Mouse (Mus musculus) heart, postnatal 0 days (tissue): Measurements from ENCODE around the gene Tmcc1. TPM values are rescaled to one million over a fixed set of nuclear protein-coding genes. Genes with fewer than 3 reads are reported as not detected.
A peak's percentile ranks its signal among the peaks of the same experiment; 100 is the strongest.
"Not testable (repeated sequence)": the region's sequence is repeated elsewhere in the genome, so short reads cannot be mapped to it uniquely, and the experiment has no call there.

ENCODE experiments used
- ATAC-seq: fragments of 200-750 bp; cut with Nextera tagmentation; 2 replicates; pipeline ENCODE4 v1.8.0; 2017; ENCODE audit warnings: low read depth, moderate number of reproducible peaks, moderate library complexity; ENCODE audit not compliant: insufficient read depth
- DNase-seq: peaks from one replicate; pipeline ENCODE4 v3.0.0-alpha.2; 2016; ENCODE audit warnings: low spot score
- H3K27ac ChIP-seq: fragments of 300-500 bp; sonication (generic); 2 replicates; pipeline ENCODE4 v1.5.1; 2014; ENCODE audit warnings: low read depth, mild to moderate bottlenecking
- H3K27me3 ChIP-seq: fragments of 300-500 bp; sonication (generic); 2 replicates; pipeline ENCODE4 v1.6.1; 2014; ENCODE audit warnings: low read length, mixed read lengths; ENCODE audit not compliant: control insufficient read depth, insufficient read depth
- H3K36me3 ChIP-seq: fragments of 300-500 bp; sonication (generic); replicated peaks from 2 replicates; pipeline ENCODE4 v1.6.1; 2014; ENCODE audit warnings: low read length, mixed read lengths; ENCODE audit not compliant: control insufficient read depth, insufficient read depth
- H3K4me1 ChIP-seq: fragments of 300-500 bp; sonication (generic); 2 replicates; pipeline ENCODE4 v1.6.1; 2014; ENCODE audit warnings: antibody characterized with exemption; ENCODE audit not compliant: control insufficient read depth, insufficient read depth
- H3K4me2 ChIP-seq: fragments of 300-500 bp; sonication (generic); 2 replicates; pipeline ENCODE4 v1.6.1; 2014; ENCODE audit warnings: low read depth, mild to moderate bottlenecking, low read length, moderate library complexity
- H3K4me3 ChIP-seq: fragments of 300-500 bp; sonication (generic); 2 replicates; pipeline ENCODE4 v1.5.1; 2014; ENCODE audit warnings: low read depth, low read length
- H3K9ac ChIP-seq: fragments of 300-500 bp; sonication (generic); replicated peaks from 2 replicates; pipeline ENCODE4 v1.6.1; 2014; ENCODE audit warnings: low read depth, low read length, mixed read lengths
- H3K9me3 ChIP-seq: fragments of 300-500 bp; sonication (generic); replicated peaks from 2 replicates; pipeline ENCODE4 v1.6.1; 2016; ENCODE audit warnings: low read length; ENCODE audit not compliant: control insufficient read depth
- CTCF ChIP-seq: IDR thresholded peaks from 2 replicates; pipeline ENCODE4 v1.5.1; 2016; ENCODE audit warnings: antibody characterized with exemption, control low read depth, low read depth
- EP300 ChIP-seq: IDR thresholded peaks from 2 replicates; pipeline ENCODE4 v1.6.1; 2016; ENCODE audit warnings: antibody characterized with exemption, low read depth
- WGBS: fragments of 180-500 bp; shearing (Covaris S2); extraction: QIAGEN DNeasy Blood & Tissue Kit; methylation state at CpG from one replicate; pipeline ENCODE4 v1.1.7; 2014; 5-methylcytosine and 5-hydroxymethylcytosine counted together
- polyA plus RNA-seq: library from polyadenylated mRNA; unstranded; fragments of >200 nt; fragmentation: Nextera tagmentation; extraction: Ambion mirVana; gene quantifications from 2 replicates; pipeline ENCODE4 v1.2.1, GENCODE M21; 2015
- total RNA-seq: library from RNA; depleted of rRNA; stranded (reverse); fragments of >200 nt; gene quantifications from 2 replicates; pipeline ENCODE4 v1.2.3, GENCODE M21; 2014; ENCODE audit warnings: low replicate concordance; rRNA removed

Tmcc1 gene
- total RNA-seq (21.1 and 26.9 TPM in 2 replicates), polyA plus RNA-seq (6.9 and 7.8 TPM in 2 replicates)

- DNase-seq (peak; percentile 88), ATAC-seq (peak; percentile 95)
- H3K9me3 ChIP-seq, result no peaks in the 10 kb centered on the region
- 2% methylated on average over 59 of the region's 68 CpGs for WGBS
- peak within 1 kb of the TSS; percentile 80 for H3K4me2 ChIP-seq
- peaks cover 3% of the 10 kb centered on the region; the same call in 1 of the 2 replicates for H3K4me1 ChIP-seq
- H3K9ac ChIP-seq, result peak within 1 kb of the TSS; percentile 92
- TF ChIP-seq CTCF (no peak), EP300 (no peak)
- H3K27ac ChIP-seq, result peak within 1 kb of the TSS; percentile 83
- H3K4me3 ChIP-seq, result peak within 1 kb of the TSS; percentile 90
- no peaks in the 10 kb centered on the region for H3K27me3 ChIP-seq
- H3K36me3 ChIP-seq, result no peaks in the 10 kb centered on the region
Measured at GRCm38 (mm10) chr6:116193394-116194393, at the start of gene Tmcc1. TSS of gene Tmcc1 (minus strand) at chr6:116193486.

DNA sequence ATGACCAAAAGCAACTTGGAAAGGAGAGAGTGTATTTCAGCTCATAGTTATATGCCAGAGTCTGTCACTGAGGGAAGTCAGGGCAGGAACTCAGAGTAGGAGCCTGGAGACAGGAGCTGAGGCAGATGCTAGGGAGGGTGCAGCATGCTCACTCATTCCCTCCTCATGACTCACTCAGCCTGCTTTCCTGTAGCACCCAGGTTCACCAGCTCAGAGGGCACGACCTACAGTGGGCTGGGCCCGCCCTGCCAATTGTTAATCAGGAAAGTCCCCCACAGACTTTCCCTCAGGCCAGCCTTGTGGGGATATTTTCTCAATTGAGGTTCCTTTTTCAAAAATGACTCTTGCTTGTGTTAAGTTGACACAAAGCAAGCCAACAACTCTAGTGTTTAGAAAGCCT lies 47.1 kb upstream of the Tmcc1 start:
- WGBS, result 65% methylated on average over 2 of the region's 2 CpGs
- no peaks in the 10 kb centered on the region for H3K4me1 ChIP-seq
- no peak overlapping the region for H3K27ac ChIP-seq
- no peak overlapping the region for H3K4me2 ChIP-seq
- TF ChIP-seq EP300, result no peak
- TF ChIP-seq CTCF, result no peak
- DNase-seq (no peak), ATAC-seq (no peak)
- peaks cover 79% of the 10 kb centered on the region for H3K36me3 ChIP-seq
- H3K4me3 ChIP-seq, result no peak overlapping the region
- H3K9ac ChIP-seq, result no peak overlapping the region
- no peaks in the 10 kb centered on the region for H3K27me3 ChIP-seq
- H3K9me3 ChIP-seq, result no peaks in the 10 kb centered on the region

- no peak overlapping the region for H3K4me3 ChIP-seq
- no peak overlapping the region for H3K27ac ChIP-seq
- DNase-seq, result no peak
- H3K36me3 ChIP-seq, result peaks cover 77% of the 10 kb centered on the region
- 88% methylated on average over 5 of the region's 5 CpGs for WGBS
- no peaks in the 10 kb centered on the region for H3K4me1 ChIP-seq
- no peak for ATAC-seq
- no peak overlapping the region for H3K4me2 ChIP-seq
- H3K9me3 ChIP-seq, result no peaks in the 10 kb centered on the region
- TF ChIP-seq CTCF (no peak), EP300 (no peak)
- no peaks in the 10 kb centered on the region for H3K27me3 ChIP-seq
- no peak overlapping the region for H3K9ac ChIP-seq
Measured at GRCm38 (mm10) chr6:116238083-116238482, 44.8 kb upstream of the Tmcc1 start.

DNA sequence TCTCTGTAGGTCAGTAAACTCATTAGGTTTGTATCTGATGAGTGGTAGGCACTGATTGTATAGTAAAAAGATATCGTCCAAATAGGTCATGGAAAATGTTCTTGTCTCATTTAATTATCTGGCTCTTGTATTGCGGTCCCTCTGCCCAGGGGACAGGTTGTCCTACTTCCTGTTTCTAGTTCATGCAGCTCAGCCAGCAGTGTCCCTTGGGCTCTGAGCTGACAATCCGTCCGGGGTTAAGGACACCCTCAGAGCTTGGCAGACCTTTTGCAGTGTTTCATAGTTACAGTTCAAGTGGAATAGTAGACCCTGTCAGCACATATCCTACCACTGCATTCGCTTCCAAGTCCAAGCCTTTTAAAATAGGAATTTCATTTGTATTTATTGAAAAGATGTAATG lies 42.0 kb upstream of the Tmcc1 start:
- peaks cover 79% of the 10 kb centered on the region for H3K36me3 ChIP-seq
- no peaks in the 10 kb centered on the region for H3K27me3 ChIP-seq
- DNase-seq (no peak), ATAC-seq (no peak)
- no peak overlapping the region for H3K27ac ChIP-seq
- no peak overlapping the region for H3K4me2 ChIP-seq
- H3K4me1 ChIP-seq, result no peaks in the 10 kb centered on the region
- no peak overlapping the region for H3K9ac ChIP-seq
- no peak for TF ChIP-seq CTCF
- TF ChIP-seq EP300, result no peak
- WGBS, result 52% methylated on average over 5 of the region's 5 CpGs
- no peak overlapping the region for H3K4me3 ChIP-seq
- no peaks in the 10 kb centered on the region for H3K9me3 ChIP-seq

- H3K27me3 ChIP-seq, ATAC-seq, H3K4me2 ChIP-seq, H3K9me3 ChIP-seq, H3K4me3 ChIP-seq, DNase-seq, H3K9ac ChIP-seq, H3K4me1 ChIP-seq, H3K27ac ChIP-seq: not testable (repeated sequence)
- peaks cover 78% of the 10 kb centered on the region for H3K36me3 ChIP-seq
- WGBS, result 95% methylated on average over 2 of the region's 2 CpGs
Measured at GRCm38 (mm10) chr6:116234821-116235220, 41.5 kb upstream of the Tmcc1 start.
